9 mouse cellular contexts compared by ENCODE assay signal in genomic region chr13:23444451-23444850, GRCm38 (mm10). TPM values are rescaled to one million over a fixed set of nuclear protein-coding genes. Genes with fewer than 3 reads are reported as not detected.
DNase-seq lines count a peak whose midpoint lies in the region; ATAC-seq lines count a peak whose summit lies in the region.
"Had no signal": no experiment of that assay in that cellular context is flagged by ENCODE, and none has a peak within 500 bp of the region (broad histone marks: within the 10 kb centered on the region; RNA-seq: fewer than 3 reads in every experiment).

No protein-coding gene starts in this region.

- DNase-seq in kidney, postnatal 10 days, result no peak
- DNase-seq in embryonic facial prominence, embryonic 11.5 days (ENCODE audit: low spot score), result no peak
- DNase-seq in intestine, embryonic 14.5 days (ENCODE audit: low spot score), result no peak
- DNase-seq in layer of hippocampus, adult 18-20 months (ENCODE audit: low spot score in 2 of 2), result no peak
- no peak for DNase-seq in yolk sac, embryonic 10.5 days (ENCODE audit: low spot score)
- no peak for DNase-seq in urinary bladder, postnatal 36 days (ENCODE audit: low spot score in 2 of 2)
- DNase-seq: heart, postnatal 10 days had no signal

- H3K4me2 ChIP-seq in kidney, embryonic 15.5 days, result peak overlapping the region; percentile 78
- peak overlapping the region; percentile 7; the same call in 1 of the 2 replicates for H3K4me2 ChIP-seq in embryonic facial prominence, embryonic 11.5 days (ENCODE audit: low read depth, low read length)
- H3K4me2 ChIP-seq in intestine, embryonic 14.5 days (ENCODE audit: low read length), result peak overlapping the region; percentile 77
- peak overlapping the region; percentile 64 for H3K4me2 ChIP-seq in midbrain, embryonic 16.5 days (ENCODE audit: low read length)

- H3K27me3 ChIP-seq in kidney, embryonic 15.5 days, result no peaks in the 10 kb centered on the region
- no peaks in the 10 kb centered on the region for H3K27me3 ChIP-seq in embryonic facial prominence, embryonic 11.5 days (ENCODE audit: control insufficient read depth, insufficient read depth, low read length)
- no peaks in the 10 kb centered on the region for H3K27me3 ChIP-seq in intestine, embryonic 14.5 days (replicated peaks; ENCODE audit: control insufficient read depth, insufficient read depth, low read length)
- no peaks in the 10 kb centered on the region for H3K27me3 ChIP-seq in midbrain, embryonic 16.5 days (ENCODE audit: control insufficient read depth, insufficient read depth, low read depth, low read length)

- ATAC-seq in kidney, embryonic 15.5 days (replicated peaks; ENCODE audit: low FRiP score), result no peak
- ATAC-seq in embryonic facial prominence, embryonic 11.5 days (replicated peaks; ENCODE audit: insufficient number of reproducible peaks, low FRiP score, low TSS enrichment, low read depth), result no peak
- no peak for ATAC-seq in intestine, embryonic 14.5 days (replicated peaks; ENCODE audit: low FRiP score, low TSS enrichment, low read depth)
- ATAC-seq in midbrain, embryonic 16.5 days, result no peak

- H3K4me3 ChIP-seq in kidney, embryonic 15.5 days (replicated peaks), result peak overlapping the region; percentile 78; the same call in 1 of the 2 replicates
- H3K4me3 ChIP-seq in embryonic facial prominence, embryonic 11.5 days (ENCODE audit: low read depth, low read length), result no peak overlapping the region
- H3K4me3 ChIP-seq in intestine, embryonic 14.5 days (ENCODE audit: low read depth, low read length), result peak overlapping the region; percentile 71; the same call in 1 of the 2 replicates
- H3K4me3 ChIP-seq in midbrain, embryonic 16.5 days (ENCODE audit: low read depth, low read length), result peak overlapping the region; percentile 71

- no peak overlapping the region for H3K9ac ChIP-seq in kidney, embryonic 15.5 days
- no peak overlapping the region for H3K9ac ChIP-seq in embryonic facial prominence, embryonic 11.5 days (replicated peaks; ENCODE audit: low read length)
- no peak overlapping the region for H3K9ac ChIP-seq in intestine, embryonic 14.5 days (ENCODE audit: low read length)
- peak overlapping the region; percentile 56 for H3K9ac ChIP-seq in midbrain, embryonic 16.5 days (ENCODE audit: low read depth, low read length)

- H3K36me3 ChIP-seq in kidney, embryonic 15.5 days, result no peaks in the 10 kb centered on the region
- H3K36me3 ChIP-seq in embryonic facial prominence, embryonic 11.5 days (replicated peaks; ENCODE audit: control insufficient read depth, insufficient read depth, low read depth, low read length), result no peaks in the 10 kb centered on the region
- no peaks in the 10 kb centered on the region for H3K36me3 ChIP-seq in intestine, embryonic 14.5 days (ENCODE audit: control insufficient read depth, insufficient read depth, low read length)
- no peaks in the 10 kb centered on the region for H3K36me3 ChIP-seq in midbrain, embryonic 16.5 days (ENCODE audit: control insufficient read depth, insufficient read depth, low read length)

- WGBS in kidney, embryonic 15.5 days, result 75% methylated on average over 5 of the region's 5 CpGs
- WGBS in embryonic facial prominence, embryonic 11.5 days, result 61% methylated on average over 5 of the region's 5 CpGs
- 57% methylated on average over 5 of the region's 5 CpGs for WGBS in intestine, embryonic 14.5 days
- WGBS in midbrain, embryonic 16.5 days, result 36% methylated on average over 5 of the region's 5 CpGs

- H3K4me1 ChIP-seq in kidney, embryonic 15.5 days, result peaks cover 12% of the 10 kb centered on the region; the same call in 1 of the 2 replicates
- H3K4me1 ChIP-seq in embryonic facial prominence, embryonic 11.5 days (ENCODE audit: control insufficient read depth, insufficient read depth, low read length), result no peaks in the 10 kb centered on the region
- H3K4me1 ChIP-seq in intestine, embryonic 14.5 days (replicated peaks; ENCODE audit: control insufficient read depth, insufficient read depth, low read length), result peaks cover 7% of the 10 kb centered on the region
- H3K4me1 ChIP-seq in midbrain, embryonic 16.5 days (ENCODE audit: control insufficient read depth, insufficient read depth, low read length), result peaks cover 17% of the 10 kb centered on the region

- H3K27ac ChIP-seq in kidney, embryonic 15.5 days, result no peak overlapping the region
- no peak overlapping the region for H3K27ac ChIP-seq in embryonic facial prominence, embryonic 11.5 days (replicated peaks; ENCODE audit: low read depth, low read length)
- H3K27ac ChIP-seq in intestine, embryonic 14.5 days (ENCODE audit: low read depth), result 0 out of 2 replicates have a peak overlapping the region, but pooled peaks have one; percentile 16
- H3K27ac ChIP-seq in midbrain, embryonic 16.5 days (ENCODE audit: low read length), result peak overlapping the region; percentile 35

- H3K9me3 ChIP-seq in kidney, embryonic 15.5 days (replicated peaks), result no peaks in the 10 kb centered on the region
- H3K9me3 ChIP-seq in embryonic facial prominence, embryonic 11.5 days (replicated peaks; ENCODE audit: control insufficient read depth, low read length), result no peaks in the 10 kb centered on the region
- H3K9me3 ChIP-seq in intestine, embryonic 14.5 days (ENCODE audit: control insufficient read depth, low read length), result no peaks in the 10 kb centered on the region
- no peaks in the 10 kb centered on the region for H3K9me3 ChIP-seq in midbrain, embryonic 16.5 days (replicated peaks; ENCODE audit: control insufficient read depth, low read length, poor library complexity, severe bottlenecking)

RNA-seq across cellular contexts. Expression of gene Abt1, which starts 20.8 kb away (rescaled TPM):
- 13.5 and 13.7 TPM in 2 replicates for polyA plus RNA-seq in kidney, embryonic 15.5 days (2015; fragmentation: Nextera tagmentation; extraction: Ambion mirVana)
- 15.0 and 16.2 TPM in 2 replicates for polyA plus RNA-seq in embryonic facial prominence, embryonic 11.5 days (2014; fragmentation: Nextera tagmentation; extraction: Ambion mirVana)
- polyA plus RNA-seq in intestine, embryonic 14.5 days (2014; fragmentation: Nextera tagmentation; extraction: Ambion mirVana), result 11.9 and 13.8 TPM in 2 replicates
- 9.1 and 11.0 TPM in 2 replicates for polyA plus RNA-seq in midbrain, embryonic 16.5 days (2015; fragmentation: Nextera tagmentation; extraction: Ambion mirVana)
- 1 to 10 TPM; 8.8 to 9.5 TPM for total RNA-seq in layer of hippocampus, adult 18-20 months (2021)

RNA-seq across cellular contexts. Expression of gene Btn1a1, which starts 21.2 kb away (rescaled TPM):
- polyA plus RNA-seq in kidney, embryonic 15.5 days (2015; fragmentation: Nextera tagmentation; extraction: Ambion mirVana), result 0.08 and 0.12 TPM in 2 replicates
- polyA plus RNA-seq in embryonic facial prominence, embryonic 11.5 days (2014; fragmentation: Nextera tagmentation; extraction: Ambion mirVana), result 0.24 and 0.35 TPM in 2 replicates
- 0.05 and 0.11 TPM in 2 replicates for polyA plus RNA-seq in intestine, embryonic 14.5 days (2014; fragmentation: Nextera tagmentation; extraction: Ambion mirVana)
- 0.10 and 0.31 TPM in 2 replicates for polyA plus RNA-seq in midbrain, embryonic 16.5 days (2015; fragmentation: Nextera tagmentation; extraction: Ambion mirVana)
- total RNA-seq in layer of hippocampus, adult 18-20 months (2021), result not detected
- total RNA-seq: heart, postnatal 10 days had no signal

RNA-seq across cellular contexts. Expression of gene Btn2a2, which starts 44.2 kb away (rescaled TPM):
- 0.55 and 0.71 TPM in 2 replicates for polyA plus RNA-seq in kidney, embryonic 15.5 days (2015; fragmentation: Nextera tagmentation; extraction: Ambion mirVana)
- polyA plus RNA-seq in embryonic facial prominence, embryonic 11.5 days (2014; fragmentation: Nextera tagmentation; extraction: Ambion mirVana), result 1.1 and 1.4 TPM in 2 replicates
- polyA plus RNA-seq in intestine, embryonic 14.5 days (2014; fragmentation: Nextera tagmentation; extraction: Ambion mirVana), result 0.14 and 0.52 TPM in 2 replicates
- polyA plus RNA-seq in midbrain, embryonic 16.5 days (2015; fragmentation: Nextera tagmentation; extraction: Ambion mirVana), result 0.15 TPM in 1 of 2 replicates, not detected in the other
- 1 to 10 TPM in 1 of 2 experiments, under 1 TPM in 1; 0.91 to 1.4 TPM for total RNA-seq in layer of hippocampus, adult 18-20 months (2021)
- total RNA-seq: heart, postnatal 10 days had no signal

Comparison
In these comparisons a context has a peak if more than half of its experiments do, and no peak if none do; other contexts are left out.
1. H3K27ac ChIP-seq: peak in intestine, embryonic 14.5 days (single experiment) and midbrain, embryonic 16.5 days (single experiment); none in kidney, embryonic 15.5 days (single experiment) and embryonic facial prominence, embryonic 11.5 days (single experiment).
2. H3K4me2 ChIP-seq: peak in every context shown above with its lines; median percentile 78 in kidney, embryonic 15.5 days; 77 in intestine, embryonic 14.5 days; 64 in midbrain, embryonic 16.5 days; 7 in embryonic facial prominence, embryonic 11.5 days.